Mouse (Mus musculus): Measurements from ENCODE around the gene Fem1a.

GRCm38 (mm10) chr17:56266271-56266670, 9.7 kb downstream of the Fem1a start:
- no peak for TF ChIP-seq CTCF (IDR thresholded peaks at IDR 0.05; ENCODE audit: borderline replicate concordance, control insufficient read depth, extremely low read depth, insufficient read depth, low read length, poor library complexity)
- no peak for TF ChIP-seq POLR2A (IDR thresholded peaks at IDR 0.05; ENCODE audit: control insufficient read depth, extremely low read depth, insufficient read depth, low read length, poor library complexity)
